Mouse (Mus musculus): ENCODE data around the gene Bcorl1. TPM values are rescaled to one million over a fixed set of nuclear protein-coding genes. Genes with fewer than 3 reads are reported as not detected.

Gene Bcorl1
- total RNA-seq, 2 experiments from 2014 or later, result 6.7 to 7.0 TPM

GRCm38 (mm10) chrX:48409611-48410387 is 68.6 kb downstream of the Bcorl1 start:
- peak; percentile 94 for TF ChIP-seq CTCF (IDR thresholded peaks at IDR 0.05)
- intact Hi-C loops (cut with DNase I), result loop anchor here (2.0 to 5.0 kb wide), 2 partner anchors 125 to 417 kb away; no protein-coding TSS in a partner anchor
- Histone ChIP-seq H3K4me3 (peak overlapping the region; percentile 78), H3K27ac (peak overlapping the region; percentile 85)
- DNase-seq, result peak; percentile 91

GRCm38 (mm10) chrX:48410388-48410776 is 69.2 kb downstream of the Bcorl1 start:
- H3K4me3 ChIP-seq, result peak overlapping the region; percentile 78

GRCm38 (mm10) chrX:48412629-48413028 is 71.5 kb downstream of the Bcorl1 start:
- DNase-seq, result peak; percentile 24
- Histone ChIP-seq H3K27ac (no peak overlapping the region), H3K4me3 (no peak overlapping the region)
- intact Hi-C loops (cut with DNase I), result loop anchor here (5.0 kb wide), 1 partner anchor 420 kb away; no protein-coding TSS in a partner anchor
- TF ChIP-seq CTCF (IDR thresholded peaks at IDR 0.05), result no peak

More at GRCm38 (mm10) chrX:48410388-48410776, 69.2 kb downstream of the Bcorl1 start:
- no peak for TF ChIP-seq CTCF (IDR thresholded peaks at IDR 0.05)
- no peak for DNase-seq
- intact Hi-C loops (cut with DNase I), result loop anchor here (2.0 to 5.0 kb wide), 2 partner anchors 126 to 418 kb away; no protein-coding TSS in a partner anchor
- peak overlapping the region; percentile 85; the same call in 1 of the 2 replicates for H3K27ac ChIP-seq

- no peak for DNase-seq
- no peak overlapping the region for H3K27ac ChIP-seq
- intact Hi-C loops (cut with DNase I), result loop anchor here (5.0 kb wide), 1 partner anchor 422 kb away; no protein-coding TSS in a partner anchor
- H3K4me3 ChIP-seq, result no peak overlapping the region
- TF ChIP-seq CTCF (IDR thresholded peaks at IDR 0.05), result no peak
Observed at GRCm38 (mm10) chrX:48414291-48414690, 73.1 kb downstream of the Bcorl1 start.

- intact Hi-C loops (cut with DNase I), result no loop called here
- no peak for TF ChIP-seq CTCF (IDR thresholded peaks at IDR 0.05)
- Histone ChIP-seq H3K27ac (no peak overlapping the region), H3K4me3 (no peak overlapping the region)
- DNase-seq, result no peak
Observed at GRCm38 (mm10) chrX:48418417-48418816, 77.3 kb downstream of the Bcorl1 start.

- peak; percentile 92 for TF ChIP-seq CTCF (IDR thresholded peaks at IDR 0.05)
- 0 out of 2 replicates have a peak overlapping the region, but pooled peaks have one; percentile 31 for H3K27ac ChIP-seq
- intact Hi-C loops (cut with DNase I), result loop anchor here (2.0 to 5.0 kb wide), 2 partner anchors 40 to 109 kb away; partner anchors contain the start of gene Elf4
- no peak overlapping the region for H3K4me3 ChIP-seq
- peak; percentile 68 for DNase-seq
Observed at GRCm38 (mm10) chrX:48422986-48423385, 81.8 kb downstream of the Bcorl1 start.

- TF ChIP-seq CTCF (IDR thresholded peaks at IDR 0.05), result no peak
- Histone ChIP-seq H3K27ac (peak overlapping the region; percentile 31; the same call in 1 of the 2 replicates), H3K4me3 (no peak overlapping the region)
- intact Hi-C loops (cut with DNase I), result loop anchor here (2.0 to 5.0 kb wide), 2 partner anchors 39 to 109 kb away; partner anchors contain the start of gene Elf4
- DNase-seq, result no peak
Observed at GRCm38 (mm10) chrX:48423671-48424070, 82.5 kb downstream of the Bcorl1 start.

GRCm38 (mm10) chrX:48424583-48424982 is 83.4 kb downstream of the Bcorl1 start:
- intact Hi-C loops (cut with DNase I), result loop anchor here (5.0 kb wide), 1 partner anchor 108 kb away; no protein-coding TSS in a partner anchor
- Histone ChIP-seq H3K27ac (peak overlapping the region; percentile 43; the same call in 1 of the 2 replicates), H3K4me3 (peak overlapping the region; percentile 48)
- DNase-seq, result peak; percentile 42
- no peak for TF ChIP-seq CTCF (IDR thresholded peaks at IDR 0.05)

GRCm38 (mm10) chrX:48425280-48425679 is 84.1 kb downstream of the Bcorl1 start:
- intact Hi-C loops (cut with DNase I), result no loop called here
- no peak for TF ChIP-seq CTCF (IDR thresholded peaks at IDR 0.05)
- Histone ChIP-seq H3K4me3 (peak overlapping the region; percentile 48), H3K27ac (peak overlapping the region; percentile 43; the same call in 1 of the 2 replicates)
- no peak for DNase-seq

- intact Hi-C loops (cut with DNase I), result no loop called here
- DNase-seq, result no peak
- Histone ChIP-seq H3K27ac (peak overlapping the region; percentile 64), H3K4me3 (no peak overlapping the region)
- no peak for TF ChIP-seq CTCF (IDR thresholded peaks at IDR 0.05)
Observed at GRCm38 (mm10) chrX:48428241-48428640, 87.1 kb downstream of the Bcorl1 start.

GRCm38 (mm10) chrX:48428642-48429041 is 87.5 kb downstream of the Bcorl1 start:
- intact Hi-C loops (cut with DNase I), result no loop called here
- TF ChIP-seq CTCF (IDR thresholded peaks at IDR 0.05), result no peak
- DNase-seq, result no peak
- H3K27ac ChIP-seq, result peak overlapping the region; percentile 53
- H3K4me3 ChIP-seq, result no peak overlapping the region

- no peak for TF ChIP-seq CTCF (IDR thresholded peaks at IDR 0.05)
- intact Hi-C loops (cut with DNase I), result no loop called here
- DNase-seq, result no peak
- H3K27ac ChIP-seq, result no peak overlapping the region
- H3K4me3 ChIP-seq, result no peak overlapping the region
Observed at GRCm38 (mm10) chrX:48429100-48429499, 87.9 kb downstream of the Bcorl1 start.

GRCm38 (mm10) chrX:48429538-48429937 is 88.4 kb downstream of the Bcorl1 start:
- no peak overlapping the region for H3K4me3 ChIP-seq
- H3K27ac ChIP-seq, result peak overlapping the region; percentile 49
- intact Hi-C loops (cut with DNase I), result no loop called here
- no peak for TF ChIP-seq CTCF (IDR thresholded peaks at IDR 0.05)
- DNase-seq, result no peak

All from gastrocnemius, adult 2 months (tissue).